Mouse (Mus musculus) adipocyte (in vitro differentiated cells): ENCODE results near the gene Cd72.

Experiments
- DNase-seq: peaks from one replicate; pipeline ENCODE4 v3.0.0-alpha.2; 2016; ENCODE audit warnings: low spot score

Cd72 gene

GRCm38 (mm10) chr4:43478534-43478858 is 24.1 kb upstream of the Cd72 start:
- no peak for DNase-seq

- DNase-seq: peak; percentile 69
Observed at GRCm38 (mm10) chr4:43477857-43478533, 23.6 kb upstream of the Cd72 start.

GRCm38 (mm10) chr4:43476604-43477003 is 22.2 kb upstream of the Cd72 start:
- peak; percentile 40 for DNase-seq

GRCm38 (mm10) chr4:43473636-43474035 is 19.2 kb upstream of the Cd72 start:
- DNase-seq: no peak

GRCm38 (mm10) chr4:43470301-43470700 is 15.9 kb upstream of the Cd72 start:
- DNase-seq: no peak

GRCm38 (mm10) chr4:43466872-43467271 is 12.4 kb upstream of the Cd72 start:
- no peak for DNase-seq

GRCm38 (mm10) chr4:43465935-43466334 is 11.5 kb upstream of the Cd72 start:
- no peak for DNase-seq

GRCm38 (mm10) chr4:43463102-43463501 is 8.7 kb upstream of the Cd72 start:
- DNase-seq: no peak

GRCm38 (mm10) chr4:43457124-43457523 is 2.7 kb upstream of the Cd72 start:
- DNase-seq: no peak

- DNase-seq: no peak
Observed at GRCm38 (mm10) chr4:43456470-43456869, 2.0 kb upstream of the Cd72 start.

- DNase-seq: no peak
Observed at GRCm38 (mm10) chr4:43453413-43453812, 1.0 kb downstream of the Cd72 start.

- no peak for DNase-seq
Observed at GRCm38 (mm10) chr4:43452315-43452714, 2.1 kb downstream of the Cd72 start.

- DNase-seq: peak; percentile 92
Observed at GRCm38 (mm10) chr4:43448554-43448953, 5.9 kb downstream of the Cd72 start.

- DNase-seq: peak; percentile 30
Observed at GRCm38 (mm10) chr4:43447251-43447650, 7.2 kb downstream of the Cd72 start.

- no peak for DNase-seq
Observed at GRCm38 (mm10) chr4:43443511-43443910, 10.9 kb downstream of the Cd72 start.

GRCm38 (mm10) chr4:43442456-43443361 is 11.7 kb downstream of the Cd72 start:
- DNase-seq: peak; percentile 70

GRCm38 (mm10) chr4:43442044-43442443 is 12.4 kb downstream of the Cd72 start:
- DNase-seq: peak; percentile 100

GRCm38 (mm10) chr4:43441639-43442038 is 12.8 kb downstream of the Cd72 start, which contains the start of gene Tesk1:
TSS of gene Tesk1 (plus strand) at chr4:43441939.
- DNase-seq: no peak

- no peak for DNase-seq
Observed at GRCm38 (mm10) chr4:43432832-43433231, 21.6 kb downstream of the Cd72 start.

- peak; percentile 91 for DNase-seq
Observed at GRCm38 (mm10) chr4:43431690-43432089, 22.7 kb downstream of the Cd72 start.

- no peak for DNase-seq
Observed at GRCm38 (mm10) chr4:43428946-43429345, 25.5 kb downstream of the Cd72 start, which contains the start of gene Fam166b. TSS of gene Fam166b (minus strand) at chr4:43429134.

- no peak for DNase-seq
Observed at GRCm38 (mm10) chr4:43428180-43428861, 26.1 kb downstream of the Cd72 start.
